Mouse (Mus musculus) urinary bladder, postnatal 4 days (tissue): ENCODE data around the gene Otud3.
"Not testable (repeated sequence)": the region's sequence is repeated elsewhere in the genome, so short reads cannot be mapped to it uniquely, and the experiment has no call there.

Experiments used
- DNase-seq, 2 experiments: peaks; one replicate each; pipeline ENCODE4 v3.0.0; 2021 to 2022; ENCODE audit warnings: low spot score in 2 of 2

The Otud3 gene

DNA sequence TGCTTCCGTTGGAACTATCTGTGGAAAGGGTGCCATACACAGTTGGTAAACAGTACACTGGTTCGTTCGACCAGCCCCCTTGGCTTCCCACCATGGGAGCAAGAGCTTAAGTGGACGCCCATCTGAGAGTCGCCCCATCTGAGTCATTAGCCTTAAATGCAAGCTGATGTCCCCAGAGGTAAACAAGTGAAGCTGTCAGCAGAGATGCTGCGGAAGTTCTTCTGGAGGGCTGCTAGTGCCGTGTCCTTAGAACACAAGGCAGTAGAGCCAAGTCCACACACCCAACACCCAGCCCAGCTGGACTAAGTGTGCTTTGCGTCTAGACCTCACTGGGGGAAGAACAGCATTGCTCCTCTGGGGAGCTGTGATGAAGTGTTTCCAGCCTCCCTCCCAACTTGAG is 24.1 kb downstream of the Otud3 start:
- DNase-seq = peak in 1 of 2 experiments; percentile 47

DNA sequence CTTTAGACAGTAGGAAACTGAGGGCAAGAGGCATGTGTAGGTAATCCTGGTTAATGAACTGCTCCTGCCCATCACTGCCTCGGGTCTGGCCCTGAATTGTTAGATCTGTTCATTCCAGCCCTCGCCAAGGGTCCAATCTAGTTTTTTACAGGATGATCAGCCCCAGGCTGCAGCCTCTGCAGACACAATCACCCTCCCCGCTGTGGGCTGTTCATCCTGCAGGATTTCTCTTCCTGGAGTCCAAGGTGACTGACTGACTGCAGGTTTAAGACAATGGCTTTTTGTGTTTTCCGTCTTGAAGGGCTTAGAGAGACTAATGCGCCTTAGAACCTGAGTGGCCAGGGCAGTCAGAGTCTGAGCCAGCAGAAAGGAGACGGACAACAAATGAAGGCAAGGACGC is 24.6 kb downstream of the Otud3 start:
- DNase-seq = no peak

DNA sequence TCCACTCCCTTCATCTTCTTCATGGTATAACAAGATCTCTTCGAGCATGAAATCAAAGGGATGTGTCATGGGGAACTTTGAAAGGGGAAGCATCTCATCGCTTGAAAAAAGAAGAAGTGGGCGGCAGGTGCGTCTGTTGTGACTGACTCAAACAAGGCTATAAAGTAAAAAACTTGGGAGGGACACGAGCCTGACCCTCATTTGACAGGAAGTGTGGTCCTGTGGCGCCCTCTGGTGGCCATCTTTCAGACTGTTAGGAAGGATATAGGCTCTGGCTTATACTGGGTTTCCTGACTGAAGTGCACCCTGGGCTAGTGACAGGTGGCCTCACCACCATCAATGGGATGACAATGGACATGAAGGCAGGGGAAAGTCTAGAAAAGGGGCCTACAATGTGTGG is 29.5 kb downstream of the Otud3 start:
- DNase-seq = peak; percentile 70 to 90

DNA sequence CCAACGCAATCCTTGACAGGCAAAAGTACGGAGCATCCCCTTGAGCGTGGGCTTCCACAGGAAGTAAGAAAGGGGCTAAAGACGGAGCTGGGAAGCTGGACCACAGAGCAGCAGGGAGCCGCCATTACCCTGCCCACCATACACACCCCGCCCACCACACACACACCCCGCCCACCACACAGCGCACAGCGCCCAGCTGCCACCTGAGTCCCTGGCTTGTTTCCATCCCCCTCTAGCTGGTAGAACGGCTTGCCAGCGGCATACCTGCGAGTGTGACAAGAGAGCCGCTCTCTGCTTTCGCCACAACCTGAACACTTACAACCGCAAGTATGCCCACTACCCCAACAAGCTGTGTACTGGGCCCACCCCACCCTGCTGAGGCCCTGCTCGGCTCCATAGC is 31.6 kb downstream of the Otud3 start:
- DNase-seq = no peak

DNA sequence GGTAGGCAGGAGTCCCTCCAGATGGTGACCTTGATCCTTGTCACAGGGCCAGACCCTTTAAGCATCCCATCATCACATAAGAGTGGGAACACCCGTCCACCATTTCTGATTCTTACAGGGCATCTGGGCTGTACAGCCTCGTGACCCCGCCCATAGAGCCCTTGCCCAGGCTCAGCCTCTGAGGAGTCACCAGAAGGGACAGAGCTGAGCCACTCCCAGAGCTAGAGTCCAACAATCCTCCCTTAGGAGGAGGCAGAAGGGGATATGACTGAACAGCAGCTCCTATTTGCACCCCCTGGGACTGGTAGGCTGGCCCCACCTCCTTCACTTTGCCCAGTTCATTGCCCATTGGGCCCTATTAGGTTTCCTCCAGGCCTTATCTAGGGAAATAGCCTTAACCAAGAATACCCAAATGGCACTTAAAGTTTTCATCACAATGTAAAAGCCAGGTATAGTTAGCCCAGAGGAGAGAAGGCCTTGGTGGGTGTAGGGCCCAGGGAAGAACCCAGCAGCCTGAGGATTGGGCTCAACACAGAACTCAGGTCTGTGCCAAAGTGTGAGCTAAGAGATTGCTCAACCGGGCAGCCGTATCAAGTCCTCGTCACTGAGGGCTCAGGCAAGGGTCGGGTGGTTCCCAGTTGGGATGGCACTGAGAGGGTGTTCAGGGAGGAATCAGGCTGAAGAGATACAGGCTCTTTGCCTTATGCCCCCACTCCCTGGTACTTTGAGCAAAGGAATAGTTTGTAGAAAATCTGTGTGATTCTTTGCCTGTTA is 32.7 kb downstream of the Otud3 start:
- DNase-seq = no peak

DNA sequence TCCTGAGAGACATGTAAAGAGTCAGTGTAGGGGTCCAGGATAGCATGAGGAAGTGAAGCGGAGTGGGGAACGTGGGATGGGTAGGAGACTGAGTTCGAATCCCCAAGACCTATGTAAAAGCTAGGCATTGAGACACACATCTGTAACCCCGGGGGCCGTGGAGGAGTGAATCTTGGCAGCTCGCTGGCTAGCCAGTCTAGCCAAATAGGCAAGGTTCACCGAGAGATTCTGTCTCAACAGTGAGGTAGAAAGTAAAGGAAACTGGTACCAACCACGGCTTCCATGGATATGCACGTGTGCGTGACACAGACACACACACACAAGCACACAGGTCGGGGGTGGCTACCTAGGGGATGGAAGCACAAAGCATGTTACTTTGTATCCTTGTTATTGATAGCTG is 33.9 kb downstream of the Otud3 start:
- no peak for DNase-seq

DNA sequence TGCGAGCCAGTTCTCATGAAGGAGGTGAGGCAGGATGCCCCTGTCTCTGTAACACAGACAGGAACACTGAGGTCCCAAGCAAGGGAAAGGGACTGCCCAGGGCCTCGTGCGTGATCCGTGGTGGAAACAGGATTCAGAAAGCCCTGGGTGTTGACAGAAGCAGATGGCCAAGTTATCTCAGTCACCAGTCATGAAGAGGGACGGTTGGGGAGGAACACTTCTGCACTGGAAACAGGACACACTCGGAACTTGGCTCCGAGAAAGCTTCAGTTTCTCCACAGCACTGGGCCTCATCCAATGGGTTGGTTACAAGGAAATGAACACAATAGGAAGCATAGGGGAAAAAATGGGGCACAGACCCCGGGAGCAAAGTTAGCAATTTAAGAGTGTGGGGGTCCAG is 35.0 kb downstream of the Otud3 start:
- no peak for DNase-seq

DNA sequence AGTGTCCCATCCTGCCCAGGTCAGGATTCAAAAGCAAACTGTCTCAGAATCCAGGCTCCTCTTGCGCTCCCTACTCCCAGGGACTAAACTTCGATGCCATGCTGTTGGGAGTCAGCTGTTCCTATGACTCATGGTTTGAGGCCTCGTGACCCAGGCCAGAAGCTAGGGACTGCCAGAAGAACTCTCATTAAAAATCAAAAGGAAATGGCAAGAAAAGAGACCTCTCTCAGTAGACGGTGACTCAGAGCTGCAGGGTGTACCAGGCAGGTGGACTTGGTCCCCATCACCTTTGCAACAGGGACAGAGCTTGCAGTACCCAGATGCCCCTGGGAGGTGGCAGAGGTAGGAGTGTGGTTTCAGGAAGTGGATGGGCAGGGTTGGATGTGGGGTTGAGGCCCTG is 36.0 kb downstream of the Otud3 start, which contains the start of gene Pla2g2e:
Gene Pla2g2e (plus strand): TSS at position 212 of the 400 bp plus-strand sequence.
- no peak for DNase-seq

DNA sequence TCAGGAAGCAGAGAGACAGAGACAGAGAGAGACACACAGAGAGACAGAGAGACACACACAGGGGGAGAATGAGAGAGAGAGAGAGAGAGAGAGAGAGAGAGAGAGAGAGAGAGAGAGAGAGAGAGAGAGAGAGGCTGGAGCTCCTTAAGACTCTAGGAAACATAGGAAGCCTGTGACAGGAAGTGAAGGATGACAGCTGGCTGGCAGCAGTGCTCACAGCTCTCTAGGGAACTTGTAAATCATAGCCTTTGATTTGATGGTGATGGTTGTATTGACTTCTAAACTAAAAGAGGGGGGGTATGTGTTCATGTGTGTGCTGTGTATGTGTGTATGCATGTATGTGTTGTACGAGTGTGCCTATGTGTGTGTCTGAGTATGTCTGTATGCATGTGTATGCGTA is 37.8 kb downstream of the Otud3 start:
- DNase-seq = no peak

DNA sequence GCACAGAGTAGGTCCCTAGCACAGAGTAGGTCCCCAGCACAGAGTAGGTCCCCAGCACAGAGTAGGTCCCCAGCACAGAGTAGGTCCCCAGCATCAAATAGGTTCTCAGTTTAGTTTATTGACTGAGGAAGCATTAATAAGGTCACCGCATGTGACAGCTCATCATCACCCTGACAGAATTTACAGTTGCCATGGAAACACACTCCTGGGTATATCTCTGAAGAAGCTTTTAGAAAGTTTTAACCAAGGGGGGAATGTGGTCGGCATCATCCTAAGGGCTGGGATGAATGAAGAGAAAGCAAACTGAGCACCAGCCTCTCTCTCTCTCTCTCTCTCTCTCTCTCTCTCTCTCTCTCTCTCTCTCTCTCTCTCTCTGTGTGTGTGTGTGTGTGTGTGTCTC is 38.5 kb downstream of the Otud3 start:
- DNase-seq = not testable (repeated sequence)

DNA sequence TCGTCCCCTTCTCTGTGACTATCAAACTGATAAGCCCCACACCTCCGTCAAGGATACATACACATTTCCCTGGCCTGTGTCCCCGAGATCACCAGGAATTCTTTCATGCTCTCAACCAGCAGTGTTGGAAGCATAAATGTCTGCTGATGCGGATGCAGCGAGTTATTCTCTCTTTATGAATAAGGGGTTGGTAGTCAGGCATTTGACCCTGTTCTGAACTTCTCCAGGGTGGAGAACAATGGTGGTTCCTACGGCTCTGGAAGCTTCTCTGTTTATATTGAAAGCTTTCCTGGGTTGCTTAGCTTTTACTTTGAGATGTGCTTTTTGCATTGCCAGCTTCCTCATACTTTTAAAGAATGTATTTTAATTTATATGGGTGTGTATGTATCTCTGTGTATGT is 39.9 kb downstream of the Otud3 start, which contains the start of gene Gm13030:
Gene Gm13030 (minus strand): TSS at position 101 of the 400 bp plus-strand sequence.
- DNase-seq = no peak

DNA sequence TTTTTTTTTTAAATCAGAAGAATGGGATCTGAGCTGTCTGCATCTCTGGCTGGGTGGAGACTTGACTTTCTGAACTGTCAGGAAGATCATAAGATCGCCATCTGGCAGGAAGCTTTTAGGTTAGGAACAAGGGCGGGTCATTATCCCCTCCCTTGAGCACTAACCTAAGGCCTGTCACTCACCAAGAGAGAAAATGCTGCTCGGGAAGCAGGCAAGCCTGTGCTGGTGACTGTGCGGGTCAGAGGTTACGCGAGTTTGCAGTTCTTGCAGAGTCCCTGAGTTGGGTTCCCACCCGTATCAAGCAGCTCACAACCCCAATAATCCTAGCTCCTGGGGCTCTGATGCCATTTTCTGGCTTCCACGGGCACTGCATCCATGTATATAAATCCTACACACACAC is 45.1 kb downstream of the Otud3 start:
- DNase-seq = no peak

DNA sequence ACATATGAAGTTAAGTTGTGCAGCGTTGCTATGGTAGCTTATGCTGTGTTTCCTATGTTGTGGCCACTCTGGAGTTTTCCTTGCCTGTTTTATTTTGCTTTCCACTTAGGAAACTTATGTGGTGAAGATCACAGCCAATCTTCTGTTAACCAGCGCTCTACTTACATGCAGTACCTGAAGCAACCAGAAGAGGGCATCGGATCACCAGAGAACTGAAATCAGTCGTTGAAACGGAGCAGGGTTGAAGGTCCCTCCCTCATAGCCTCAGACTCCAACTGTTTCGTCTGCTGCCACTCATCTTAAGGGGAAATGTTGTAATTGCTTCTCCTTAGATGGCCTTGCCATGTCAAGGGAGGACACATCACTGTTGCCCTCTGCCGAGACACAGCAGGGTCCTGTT is 47.3 kb downstream of the Otud3 start:
- peak; percentile 46 to 82 for DNase-seq

DNA sequence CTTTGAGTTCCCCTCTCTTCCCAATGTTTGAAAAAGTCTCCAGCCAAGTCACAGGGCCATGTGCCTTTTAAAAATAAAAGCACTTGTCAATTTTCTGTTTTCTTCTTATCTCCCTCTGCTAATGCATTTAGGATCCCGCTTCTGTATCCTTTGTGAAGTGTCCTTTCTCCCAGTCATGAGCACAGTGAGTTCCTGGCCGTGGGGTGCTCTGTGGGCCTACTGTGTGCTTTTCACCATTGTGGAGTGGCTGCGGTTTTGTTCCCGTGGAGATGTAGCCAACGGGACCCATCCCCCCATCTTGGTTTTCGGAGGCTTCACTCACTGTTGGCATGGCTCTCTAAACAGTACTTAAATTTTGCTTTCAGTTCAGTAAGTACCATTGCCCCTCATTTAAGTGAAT is 47.8 kb downstream of the Otud3 start:
- no peak for DNase-seq

DNA sequence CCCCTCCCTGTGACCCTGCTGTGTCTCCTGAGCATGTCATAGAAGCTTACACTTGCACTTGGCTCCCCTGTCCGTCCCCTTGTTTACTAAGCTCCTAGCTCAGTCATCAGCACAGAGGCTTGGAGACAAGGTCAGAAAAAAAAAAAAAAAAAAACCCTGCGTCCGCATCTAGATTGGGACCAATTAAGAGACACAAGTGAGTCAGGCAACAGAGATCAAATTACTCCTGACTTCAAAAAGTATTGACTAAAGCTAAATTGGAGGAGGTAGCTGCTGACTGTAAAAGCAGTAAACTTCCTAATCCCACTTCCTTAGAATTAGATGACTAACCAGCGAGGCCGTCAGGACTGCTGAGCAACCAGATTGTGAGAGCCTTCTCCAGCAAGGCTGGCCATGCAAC is 48.7 kb downstream of the Otud3 start:
- DNase-seq = no peak

DNA sequence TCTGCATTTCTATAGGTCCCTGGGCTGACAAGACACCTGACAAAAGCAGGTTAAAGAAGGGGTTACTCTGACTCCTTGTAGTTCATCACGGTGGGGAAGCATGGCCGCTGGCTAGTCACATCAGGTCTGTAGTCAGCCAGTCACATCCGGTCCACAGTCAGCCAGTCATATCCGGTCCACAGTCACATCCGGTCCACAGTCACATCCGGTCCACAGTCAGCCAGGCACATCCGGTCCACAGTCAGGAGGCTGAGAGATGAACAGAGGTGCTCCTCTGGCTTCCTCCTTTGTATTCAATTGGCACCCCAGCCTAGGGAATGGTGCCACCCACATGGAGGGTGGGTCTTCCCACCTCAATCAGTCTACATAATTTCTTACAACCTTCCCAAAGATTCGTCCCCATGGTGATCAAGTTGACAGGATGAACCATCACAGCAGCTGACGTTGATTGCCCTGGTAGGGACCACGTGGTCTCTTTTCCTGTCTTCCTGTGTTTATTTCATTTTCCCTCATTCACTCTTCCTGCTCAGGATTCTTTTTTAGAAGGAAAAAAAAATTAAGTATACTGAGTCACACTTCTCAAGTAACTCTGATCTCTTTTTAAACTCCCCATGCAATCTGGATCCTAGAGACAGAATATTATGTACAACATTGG is 50.3 kb downstream of the Otud3 start, which contains the start of gene Pla2g5:
Gene Pla2g5 (minus strand): TSS at position 139 of the 655 bp plus-strand sequence.
- DNase-seq = no peak

DNA sequence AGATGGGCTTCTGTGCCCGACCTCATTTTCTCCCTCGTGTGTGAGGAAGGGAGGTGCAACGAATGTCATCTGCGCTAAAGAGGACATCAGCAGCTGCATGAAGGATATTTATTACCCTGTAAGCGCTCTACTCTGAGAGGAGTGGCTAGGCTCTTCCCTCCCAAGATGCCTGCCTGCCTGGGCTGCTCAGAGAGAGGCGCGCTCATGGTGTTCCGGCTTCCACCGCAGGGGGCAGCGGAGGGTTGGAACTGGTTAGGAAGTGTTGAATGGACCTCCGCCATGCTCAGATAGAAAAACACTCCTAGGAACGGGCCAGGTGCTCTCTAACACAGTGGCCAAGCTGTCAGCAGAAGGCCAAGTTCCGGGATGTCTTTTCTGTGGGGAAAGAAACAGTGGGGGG is 54.0 kb downstream of the Otud3 start:
- peak; percentile 50 to 81 for DNase-seq

DNA sequence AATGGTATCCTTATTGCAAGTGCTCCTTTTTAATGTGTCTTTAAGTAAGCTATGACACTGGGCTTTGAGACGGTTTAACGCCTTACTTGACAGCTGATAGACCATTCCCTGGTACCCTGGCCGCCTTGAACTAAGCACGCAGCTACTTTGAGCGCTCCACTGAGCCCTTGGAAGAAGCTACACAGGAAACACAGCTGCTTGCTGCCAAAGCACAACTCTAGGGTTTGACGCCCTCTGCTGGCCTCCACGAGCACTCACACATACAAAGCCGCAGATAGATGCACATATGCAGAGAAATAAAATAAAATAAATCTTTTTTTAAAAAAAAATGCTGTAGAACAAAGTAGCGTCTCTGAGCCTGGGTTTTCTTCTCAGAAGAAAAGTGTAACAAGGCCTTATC is 54.5 kb downstream of the Otud3 start:
- no peak for DNase-seq

DNA sequence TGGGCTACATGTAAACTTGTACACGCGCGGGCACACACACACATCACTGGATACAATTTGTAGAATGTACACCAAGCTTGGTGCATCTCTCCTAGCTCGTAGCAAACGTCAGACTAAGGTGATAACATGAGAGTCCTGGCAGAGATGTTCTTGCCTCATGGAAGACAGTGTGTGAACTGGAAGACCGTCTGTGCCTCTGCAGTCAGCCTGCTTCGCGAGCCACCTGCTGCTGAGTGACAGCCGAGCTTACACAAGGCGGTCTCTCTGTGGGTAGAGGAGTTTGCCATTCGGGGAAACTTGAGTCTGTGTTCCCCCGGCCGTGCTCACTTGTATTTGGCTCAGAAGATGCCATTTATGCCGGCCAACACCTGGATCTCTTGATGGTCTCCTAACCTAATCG is 55.3 kb downstream of the Otud3 start:
- DNase-seq = no peak

DNA sequence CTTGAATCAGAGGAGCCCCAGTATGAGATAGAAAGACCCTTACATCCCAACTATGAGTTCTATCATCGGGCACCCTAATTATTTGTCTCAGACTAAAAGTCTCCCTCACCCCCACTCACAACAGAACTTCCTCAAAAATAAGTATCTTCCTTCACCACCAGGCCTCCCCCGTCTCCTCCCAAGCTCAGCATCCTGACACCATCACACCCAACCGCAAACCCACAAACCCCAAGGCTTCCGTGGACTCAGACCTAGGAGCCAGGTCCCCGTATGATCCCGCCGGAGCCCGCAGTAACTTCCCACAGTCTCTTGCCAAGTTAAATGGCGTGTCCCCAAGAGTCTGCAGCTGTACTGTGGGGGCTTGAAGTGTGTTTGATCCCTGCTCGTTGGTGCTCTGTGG is 56.2 kb downstream of the Otud3 start:
- DNase-seq = no peak

DNA sequence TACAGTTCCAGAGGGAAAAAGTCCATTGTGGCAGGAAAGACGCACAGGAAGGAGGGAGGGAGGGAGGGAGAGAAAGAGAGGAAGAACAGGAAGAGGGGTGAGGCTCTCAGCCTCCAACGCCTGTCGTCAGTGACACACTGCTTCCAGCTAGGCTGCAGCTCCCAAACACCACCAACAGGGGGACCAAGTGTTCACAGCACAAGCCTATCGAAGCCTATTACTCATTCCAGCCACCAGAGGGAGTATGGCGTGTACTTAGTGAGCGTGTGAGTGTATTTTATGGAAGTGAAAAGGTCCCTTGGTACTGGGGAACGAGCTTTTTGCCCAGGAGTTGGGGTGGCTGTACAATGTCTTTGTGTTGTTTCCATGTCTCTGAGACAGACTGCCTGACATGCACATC is 57.3 kb downstream of the Otud3 start:
- peak in 1 of 2 experiments; percentile 59 for DNase-seq

DNA sequence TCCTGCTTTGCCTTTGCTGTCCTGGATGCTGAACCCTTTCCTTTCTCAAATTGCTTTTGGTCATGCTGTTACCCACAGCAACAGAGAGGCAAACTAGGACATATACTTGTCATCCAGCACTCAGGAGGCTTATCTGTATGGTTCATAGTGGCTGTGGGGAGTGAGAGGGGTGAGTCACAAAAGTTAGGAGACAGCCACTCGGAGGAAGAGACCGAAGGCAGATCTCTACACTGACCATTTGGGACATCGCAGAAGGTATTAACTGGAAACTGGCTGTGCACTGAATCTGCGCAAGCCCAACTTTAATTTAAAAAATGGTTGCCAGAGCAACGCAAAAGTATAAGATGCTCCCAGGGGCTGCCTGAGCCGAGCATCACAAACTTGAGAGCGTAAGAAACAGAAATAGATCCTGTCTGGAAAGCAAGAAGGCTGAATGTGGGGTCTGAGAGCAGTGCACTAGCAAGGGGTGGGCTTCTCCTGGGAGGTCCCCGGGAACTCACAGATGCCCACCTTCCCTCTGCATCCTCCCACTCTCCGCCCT is 58.6 kb downstream of the Otud3 start:
- no peak for DNase-seq

DNA sequence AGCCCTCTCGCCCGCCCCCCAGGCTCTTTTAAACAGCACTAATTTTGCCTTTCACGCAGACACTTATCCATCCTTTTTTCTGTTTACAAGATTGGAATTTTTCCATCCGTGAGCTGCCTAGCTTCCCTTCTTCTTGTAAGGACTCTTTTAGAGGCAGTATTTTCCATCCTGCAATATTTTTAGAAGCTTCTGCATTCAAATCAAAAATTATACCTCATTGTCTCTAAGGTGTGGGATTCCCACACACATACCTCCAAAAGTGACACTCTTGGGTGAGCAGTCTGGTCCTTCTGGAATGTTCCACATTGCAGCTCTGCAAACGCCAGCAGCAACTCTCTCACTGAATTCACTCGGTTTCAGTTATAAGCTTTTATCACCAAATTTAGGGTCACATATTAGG is 60.8 kb downstream of the Otud3 start:
- DNase-seq = no peak
